Mouse (Mus musculus): ENCODE results near the gene Btbd35f19. TPM values are rescaled to one million over a fixed set of nuclear protein-coding genes. Genes with fewer than 3 reads are reported as not detected.
"Not testable (repeated sequence)": the region's sequence is repeated elsewhere in the genome, so short reads cannot be mapped to it uniquely, and the experiment has no call there.

Gene Btbd35f19
- not detected for total RNA-seq (2021)
- long read RNA-seq, experiment 1 = 0 reads
- long read RNA-seq, experiment 2 = 0 reads

- DNase-seq = not testable (repeated sequence)
Measured at GRCm38 (mm10) chrX:31383818-31384217, at the start of gene Btbd35f19. Gene Btbd35f19, minus strand, starts transcription at chrX:31383918.

GRCm38 (mm10) chrX:31341924-31342323 lies 41.8 kb downstream of the Btbd35f19 start:
- DNase-seq = peak in 1 of 2 experiments; percentile 5

GRCm38 (mm10) chrX:31336154-31336553 lies 47.6 kb downstream of the Btbd35f19 start, which contains the start of gene Btbd35f26:
Gene Btbd35f26, plus strand, starts transcription at chrX:31336454.
- DNase-seq = not testable (repeated sequence)

Other genes starting within 250 kb of the Btbd35f19 start
- gene Spin2f, start 130.0 kb downstream of the Btbd35f19 start, total RNA-seq (2021) = not detected
- gene Btbd35f26, start 47.5 kb downstream of the Btbd35f19 start, total RNA-seq (2021) = not detected
- gene Gm21883, start 190.4 kb upstream of the Btbd35f19 start, total RNA-seq (2021) = not detected
- gene Spin2e, start 235.0 kb upstream of the Btbd35f19 start, total RNA-seq (2021) = not detected